Mouse (Mus musculus) liver, embryonic 14.5 days (tissue): Measurements from ENCODE around the gene Zfp148.

Experiments
- CTCF ChIP-seq: IDR thresholded peaks from 2 replicates; pipeline ENCODE4 v1.5.1; 2016; ENCODE audit warnings: antibody characterized with exemption, low read depth, control low read depth
- EP300 ChIP-seq: IDR thresholded peaks from 2 replicates; pipeline ENCODE4 v1.6.1; 2016; ENCODE audit warnings: antibody characterized with exemption, low read depth

DNA sequence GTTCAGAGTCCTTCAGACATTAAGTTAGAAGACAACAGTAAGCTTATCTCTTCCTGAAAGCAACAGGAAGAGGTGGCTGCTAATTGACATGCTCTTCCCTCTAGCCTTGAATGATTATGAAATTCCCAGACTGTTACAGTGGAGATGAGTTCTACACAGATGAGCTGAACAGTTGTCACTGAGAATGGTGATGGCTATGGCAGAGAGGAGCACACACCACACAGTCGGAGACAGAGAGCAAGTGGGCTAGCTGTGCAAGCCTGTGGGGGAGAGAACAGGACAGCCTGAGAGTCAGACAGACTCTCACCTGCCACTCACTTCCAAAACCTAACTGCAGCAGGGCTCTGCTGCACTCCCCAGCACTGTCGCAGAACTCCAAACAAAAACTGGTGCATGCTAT, 51.0 kb downstream of the Zfp148 start:
- TF ChIP-seq CTCF (no peak), EP300 (no peak)
